ENCODE assay signal across 33 mouse cellular contexts in genomic region chr17:8278356-8278755, GRCm38 (mm10). TPM values are rescaled to one million over a fixed set of nuclear protein-coding genes. Genes with fewer than 3 reads are reported as not detected.
"Had no signal": no experiment of that assay in that cellular context is flagged by ENCODE, and none has a peak within 500 bp of the region (broad histone marks: within the 10 kb centered on the region; RNA-seq: fewer than 3 reads in every experiment).

No protein-coding gene starts in this region.

- ATAC-seq: forebrain, embryonic 15.5 days; forebrain, postnatal 0 days; hindbrain, postnatal 0 days; intestine, embryonic 15.5 days had no signal

- H3K4me2 ChIP-seq: forebrain, embryonic 15.5 days; heart, embryonic 11.5 days; heart, embryonic 13.5 days; heart, embryonic 15.5 days; hindbrain, embryonic 13.5 days; hindbrain, embryonic 15.5 days; intestine, embryonic 15.5 days; kidney, embryonic 15.5 days; limb, embryonic 13.5 days; limb, embryonic 15.5 days had no signal

- DNase-seq: forebrain, postnatal 0 days; gastrocnemius, postnatal 14 days; gastrocnemius, postnatal 36 days; heart, adult 11 months; heart, adult 2 months; heart, postnatal 14 days; heart, postnatal 36 days; layer of hippocampus, adult 9-11 months; layer of hippocampus, postnatal 36 days; left cerebral cortex, postnatal 4 days; lung, adult 18-20 months had no signal

- H3K9ac ChIP-seq: forebrain, embryonic 15.5 days; forebrain, postnatal 0 days; heart, embryonic 13.5 days; heart, embryonic 15.5 days; hindbrain, embryonic 13.5 days; hindbrain, embryonic 15.5 days; intestine, embryonic 15.5 days; kidney, embryonic 15.5 days; limb, embryonic 13.5 days; limb, embryonic 15.5 days; liver, embryonic 14.5 days had no signal

- H3K27me3 ChIP-seq: forebrain, embryonic 15.5 days; hindbrain, embryonic 15.5 days; intestine, embryonic 15.5 days; kidney, embryonic 15.5 days had no signal

- H3K36me3 ChIP-seq: forebrain, embryonic 15.5 days; heart, embryonic 13.5 days; heart, embryonic 15.5 days; hindbrain, embryonic 13.5 days; hindbrain, embryonic 15.5 days; intestine, embryonic 15.5 days; kidney, embryonic 15.5 days; limb, embryonic 13.5 days; limb, embryonic 15.5 days had no signal

- H3K9me3 ChIP-seq: forebrain, embryonic 15.5 days; heart, embryonic 13.5 days; heart, embryonic 15.5 days; hindbrain, embryonic 13.5 days; hindbrain, embryonic 15.5 days; intestine, embryonic 15.5 days; kidney, embryonic 15.5 days; limb, embryonic 15.5 days had no signal

- H3K27ac ChIP-seq: forebrain, embryonic 15.5 days; heart, adult 2 months; heart, embryonic 13.5 days; heart, embryonic 15.5 days; hindbrain, embryonic 13.5 days; hindbrain, embryonic 15.5 days; hindbrain, postnatal 0 days; intestine, embryonic 15.5 days; kidney, embryonic 15.5 days; kidney, postnatal 0 days; limb, embryonic 13.5 days; limb, embryonic 15.5 days; liver, embryonic 14.5 days had no signal

- H3K4me3 ChIP-seq: forebrain, embryonic 15.5 days; heart, adult 2 months; heart, embryonic 13.5 days; heart, embryonic 15.5 days; hindbrain, embryonic 13.5 days; hindbrain, embryonic 15.5 days; intestine, embryonic 15.5 days; kidney, embryonic 15.5 days; limb, embryonic 13.5 days; limb, embryonic 15.5 days had no signal

RNA-seq across cellular contexts. Expression of gene Ccr6, which starts 42.5 kb away (rescaled TPM):
- total RNA-seq: forebrain, postnatal 0 days; gastrocnemius, adult 18-20 months; gastrocnemius, adult 8-10 months; gastrocnemius, postnatal 14 days; gastrocnemius, postnatal 36 days; heart, adult 2 months; heart, postnatal 14 days; heart, postnatal 36 days; hematopoietic stem cell, adult 5-6 weeks; hindbrain, postnatal 0 days; layer of hippocampus, postnatal 14 days; layer of hippocampus, postnatal 36 days; left cerebral cortex, postnatal 10 days; left cerebral cortex, postnatal 25 days; left cerebral cortex, postnatal 4 days had no signal
- polyA plus RNA-seq: forebrain, embryonic 15.5 days; forebrain, postnatal 0 days; heart, embryonic 11.5 days; heart, embryonic 13.5 days; heart, postnatal 0 days; hindbrain, embryonic 11.5 days; hindbrain, embryonic 13.5 days; hindbrain, embryonic 15.5 days; hindbrain, postnatal 0 days; kidney, embryonic 15.5 days; kidney, postnatal 0 days; limb, embryonic 11.5 days; limb, embryonic 13.5 days; limb, embryonic 15.5 days had no signal

RNA-seq across cellular contexts. Expression of gene Prr18, which starts 58.9 kb away (rescaled TPM):
- total RNA-seq: gastrocnemius, adult 18-20 months; hematopoietic stem cell, adult 5-6 weeks had no signal
- polyA plus RNA-seq: heart, postnatal 0 days had no signal
